Mouse (Mus musculus): ENCODE data around the gene Hspa2.

DNA sequence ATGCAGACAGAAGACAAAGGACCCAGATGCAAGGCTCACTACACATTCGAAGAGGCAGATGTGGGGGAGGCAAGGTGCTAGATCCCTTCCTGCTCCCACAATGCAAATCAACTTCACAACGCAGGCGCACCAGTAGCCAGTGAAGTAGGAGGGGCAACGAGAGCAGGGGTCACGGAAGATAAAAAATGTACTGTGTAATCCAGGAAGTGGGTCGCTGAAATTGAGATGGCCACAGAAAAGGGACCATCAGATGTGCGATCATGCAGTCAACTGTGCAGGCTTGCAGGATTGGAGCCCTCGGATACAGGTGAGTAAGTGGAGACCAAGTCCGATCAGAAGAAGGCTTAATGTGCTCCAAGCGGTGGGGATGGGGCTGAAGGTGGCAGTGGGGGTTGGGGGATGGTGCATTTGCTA lies 40.4 kb downstream of the Hspa2 start:
- TF ChIP-seq GATA1 (IDR thresholded peaks at IDR 0.05; ENCODE audit: low read length) = no peak
- no peak for TF ChIP-seq TAL1 (IDR thresholded peaks at IDR 0.05; ENCODE audit: low read length)

Data from erythroblast, embryonic 14.5 days (primary cell).